Mouse (Mus musculus): ENCODE measurements at regions not wholly inside any gene's neighbourhood (a gene's known extent, or its start where the extent isn't known, plus 50 kb on each side); places are given as distances from the start of the nearest gene placed in this dataset.

GRCm38 (mm10) chr2:169154881-169155280 is 199.5 kb upstream of the Zfp64 start:
- TF ChIP-seq CTCF (IDR thresholded peaks at IDR 0.05; ENCODE audit: low read depth) (no peak), EP300 (optimal IDR thresholded peaks at IDR 0.05) (no peak)

All from stomach, postnatal 0 days (tissue).